Mouse (Mus musculus): ENCODE data around the gene Cped1. TPM values are rescaled to one million over a fixed set of nuclear protein-coding genes. Genes with fewer than 3 reads are reported as not detected.
"Not testable (repeated sequence)": the region's sequence is repeated elsewhere in the genome, so short reads cannot be mapped to it uniquely, and the experiment has no call there.

Cped1 gene
- polyA plus RNA-seq, 1 experiment from 2014 or later: 6.0 TPM

GRCm38 (mm10) chr6:22235133-22235532 is 249.4 kb downstream of the Cped1 start:
- 68% methylated on average over 6 of the region's 6 CpGs for WGBS

GRCm38 (mm10) chr6:22243321-22243720 is 257.6 kb downstream of the Cped1 start:
- no peak overlapping the region for H3K4me2 ChIP-seq
- H3K4me3 ChIP-seq: no peak overlapping the region
- H3K27me3 ChIP-seq (replicated peaks): no peaks in the 10 kb centered on the region
- H3K27ac ChIP-seq (replicated peaks): no peak overlapping the region
- H3K4me1 ChIP-seq: peaks cover 13% of the 10 kb centered on the region
- no peak overlapping the region for H3K9ac ChIP-seq
- no peaks in the 10 kb centered on the region for H3K36me3 ChIP-seq
- WGBS: 57% methylated on average over 8 of the region's 8 CpGs
- H3K9me3 ChIP-seq: no peaks in the 10 kb centered on the region
- ATAC-seq (ENCODE audit: extremely low read depth, insufficient number of reproducible peaks, low FRiP score, low TSS enrichment): no peak

More at GRCm38 (mm10) chr6:22235133-22235532, 249.4 kb downstream of the Cped1 start:
- Histone ChIP-seq H3K4me2 (no peak overlapping the region), H3K9me3 (no peaks in the 10 kb centered on the region), H3K27ac (replicated peaks) (no peak overlapping the region), H3K9ac (no peak overlapping the region), H3K27me3 (replicated peaks) (no peaks in the 10 kb centered on the region), H3K4me3 (no peak overlapping the region), H3K4me1 (peaks cover 15% of the 10 kb centered on the region), H3K36me3 (no peaks in the 10 kb centered on the region)
- no peak for ATAC-seq (ENCODE audit: extremely low read depth, insufficient number of reproducible peaks, low FRiP score, low TSS enrichment)

- Histone ChIP-seq H3K4me2 (no peak overlapping the region), H3K27ac (replicated peaks) (no peak overlapping the region), H3K9ac (no peak overlapping the region), H3K27me3 (replicated peaks) (no peaks in the 10 kb centered on the region), H3K9me3 (no peaks in the 10 kb centered on the region), H3K4me1 (peaks cover 13% of the 10 kb centered on the region), H3K36me3 (no peaks in the 10 kb centered on the region), H3K4me3 (no peak overlapping the region)
- WGBS: 71% methylated on average over 2 of the region's 2 CpGs
- no peak for ATAC-seq (ENCODE audit: extremely low read depth, insufficient number of reproducible peaks, low FRiP score, low TSS enrichment)
Observed at GRCm38 (mm10) chr6:22246696-22247095, 261.0 kb downstream of the Cped1 start.

- H3K27ac ChIP-seq (replicated peaks): peak overlapping the region; percentile 62
- no peaks in the 10 kb centered on the region for H3K36me3 ChIP-seq
- peaks cover 12% of the 10 kb centered on the region for H3K4me1 ChIP-seq
- no peak overlapping the region for H3K4me2 ChIP-seq
- no peak for ATAC-seq (ENCODE audit: extremely low read depth, insufficient number of reproducible peaks, low FRiP score, low TSS enrichment)
- no peak overlapping the region for H3K9ac ChIP-seq
- no peaks in the 10 kb centered on the region for H3K27me3 ChIP-seq (replicated peaks)
- no peak overlapping the region for H3K4me3 ChIP-seq
- no peaks in the 10 kb centered on the region for H3K9me3 ChIP-seq
- 38% methylated on average over 4 of the region's 4 CpGs for WGBS
Observed at GRCm38 (mm10) chr6:22258784-22259183, 273.1 kb downstream of the Cped1 start.

- Histone ChIP-seq H3K36me3 (no peaks in the 10 kb centered on the region), H3K4me2 (no peak overlapping the region), H3K9me3 (no peaks in the 10 kb centered on the region), H3K4me1 (peaks cover 12% of the 10 kb centered on the region), H3K27me3 (replicated peaks) (no peaks in the 10 kb centered on the region), H3K4me3 (no peak overlapping the region), H3K9ac (no peak overlapping the region), H3K27ac (replicated peaks) (no peak overlapping the region)
- 48% methylated on average over 4 of the region's 4 CpGs for WGBS
- no peak for ATAC-seq (ENCODE audit: extremely low read depth, insufficient number of reproducible peaks, low FRiP score, low TSS enrichment)
Observed at GRCm38 (mm10) chr6:22262519-22262918, 276.8 kb downstream of the Cped1 start.

- not testable (repeated sequence) for H3K4me3 ChIP-seq; H3K9ac ChIP-seq; H3K36me3 ChIP-seq; H3K4me2 ChIP-seq; H3K4me1 ChIP-seq; H3K27ac ChIP-seq (replicated peaks); ATAC-seq (ENCODE audit: extremely low read depth, insufficient number of reproducible peaks, low FRiP score, low TSS enrichment); H3K27me3 ChIP-seq (replicated peaks); H3K9me3 ChIP-seq
- 73% methylated on average over 8 of the region's 8 CpGs for WGBS
Observed at GRCm38 (mm10) chr6:22264094-22264493, 278.4 kb downstream of the Cped1 start.

GRCm38 (mm10) chr6:22266018-22266417 is 280.3 kb downstream of the Cped1 start:
- H3K9me3 ChIP-seq: no peaks in the 10 kb centered on the region
- no peak overlapping the region for H3K4me3 ChIP-seq
- ATAC-seq (ENCODE audit: extremely low read depth, insufficient number of reproducible peaks, low FRiP score, low TSS enrichment): no peak
- peaks cover 11% of the 10 kb centered on the region for H3K4me1 ChIP-seq
- no peak overlapping the region for H3K9ac ChIP-seq
- WGBS: 67% methylated on average over 4 of the region's 4 CpGs
- no peak overlapping the region for H3K27ac ChIP-seq (replicated peaks)
- no peaks in the 10 kb centered on the region for H3K27me3 ChIP-seq (replicated peaks)
- H3K4me2 ChIP-seq: no peak overlapping the region
- H3K36me3 ChIP-seq: no peaks in the 10 kb centered on the region

- H3K4me2 ChIP-seq: no peak overlapping the region
- H3K9ac ChIP-seq: no peak overlapping the region
- ATAC-seq (ENCODE audit: extremely low read depth, insufficient number of reproducible peaks, low FRiP score, low TSS enrichment): no peak
- WGBS: 65% methylated on average over 5 of the region's 5 CpGs
- H3K4me3 ChIP-seq: no peak overlapping the region
- no peak overlapping the region for H3K27ac ChIP-seq (replicated peaks)
- no peaks in the 10 kb centered on the region for H3K9me3 ChIP-seq
- H3K36me3 ChIP-seq: no peaks in the 10 kb centered on the region
- H3K4me1 ChIP-seq: peaks cover 5% of the 10 kb centered on the region
- no peaks in the 10 kb centered on the region for H3K27me3 ChIP-seq (replicated peaks)
Observed at GRCm38 (mm10) chr6:22267807-22268667, 282.3 kb downstream of the Cped1 start.

GRCm38 (mm10) chr6:22268677-22269076 is 283.0 kb downstream of the Cped1 start:
- no peak overlapping the region for H3K27ac ChIP-seq (replicated peaks)
- no peaks in the 10 kb centered on the region for H3K27me3 ChIP-seq (replicated peaks)
- H3K9me3 ChIP-seq: no peaks in the 10 kb centered on the region
- peaks cover 5% of the 10 kb centered on the region for H3K4me1 ChIP-seq
- no peaks in the 10 kb centered on the region for H3K36me3 ChIP-seq
- no peak overlapping the region for H3K4me3 ChIP-seq
- no peak overlapping the region for H3K9ac ChIP-seq
- ATAC-seq (ENCODE audit: extremely low read depth, insufficient number of reproducible peaks, low FRiP score, low TSS enrichment): no peak
- H3K4me2 ChIP-seq: no peak overlapping the region

- H3K36me3 ChIP-seq: no peaks in the 10 kb centered on the region
- H3K27me3 ChIP-seq (replicated peaks): no peaks in the 10 kb centered on the region
- no peaks in the 10 kb centered on the region for H3K9me3 ChIP-seq
- H3K4me3 ChIP-seq: no peak overlapping the region
- no peak overlapping the region for H3K4me2 ChIP-seq
- ATAC-seq (ENCODE audit: extremely low read depth, insufficient number of reproducible peaks, low FRiP score, low TSS enrichment): no peak
- H3K4me1 ChIP-seq: peaks cover 5% of the 10 kb centered on the region
- 42% methylated on average over 8 of the region's 8 CpGs for WGBS
- no peak overlapping the region for H3K27ac ChIP-seq (replicated peaks)
- no peak overlapping the region for H3K9ac ChIP-seq
Observed at GRCm38 (mm10) chr6:22269840-22270521, 284.3 kb downstream of the Cped1 start.

- H3K36me3 ChIP-seq: no peaks in the 10 kb centered on the region
- no peak overlapping the region for H3K27ac ChIP-seq (replicated peaks)
- H3K9me3 ChIP-seq: no peaks in the 10 kb centered on the region
- no peaks in the 10 kb centered on the region for H3K27me3 ChIP-seq (replicated peaks)
- 79% methylated on average over 3 of the region's 3 CpGs for WGBS
- no peak overlapping the region for H3K9ac ChIP-seq
- no peak overlapping the region for H3K4me3 ChIP-seq
- no peak overlapping the region for H3K4me2 ChIP-seq
- peaks cover 12% of the 10 kb centered on the region; the same call in 1 of the 2 replicates for H3K4me1 ChIP-seq
- no peak for ATAC-seq (ENCODE audit: extremely low read depth, insufficient number of reproducible peaks, low FRiP score, low TSS enrichment)
Observed at GRCm38 (mm10) chr6:22277941-22278340, 292.2 kb downstream of the Cped1 start.
